8 mouse cellular contexts compared by ENCODE assay signal in genomic region chr11:99041051-99041729, GRCm38 (mm10). TPM values are rescaled to one million over a fixed set of nuclear protein-coding genes. Genes with fewer than 3 reads are reported as not detected.
DNase-seq lines count a peak whose midpoint lies in the region; ATAC-seq and TF ChIP-seq lines count a peak whose summit lies in the region.

Igfbp4 (plus strand) TSS chr11:99041244.

- no peaks in the 10 kb centered on the region for H3K27me3 ChIP-seq in embryonic facial prominence, embryonic 14.5 days (replicated peaks; ENCODE audit: control insufficient read depth, insufficient read depth, low read length)
- H3K27me3 ChIP-seq in liver, adult 2 months (ENCODE audit: control insufficient read depth, insufficient read depth, low read length): no peaks in the 10 kb centered on the region
- H3K27me3 ChIP-seq in midbrain, embryonic 16.5 days (ENCODE audit: control insufficient read depth, insufficient read depth, low read depth, low read length): no peaks in the 10 kb centered on the region
- no peaks in the 10 kb centered on the region for H3K27me3 ChIP-seq in stomach, embryonic 16.5 days (ENCODE audit: control insufficient read depth, insufficient read depth, low read length)

- peak; percentile 80 for ATAC-seq in embryonic facial prominence, embryonic 14.5 days (ENCODE audit: low read depth)
- peak; percentile 51 for ATAC-seq in midbrain, embryonic 16.5 days
- peak; percentile 85 for ATAC-seq in stomach, embryonic 16.5 days (ENCODE audit: insufficient read depth, low FRiP score)

- DNase-seq in urinary bladder, adult 2 months (ENCODE audit: low spot score): peak; percentile 56
- DNase-seq in urinary bladder, postnatal 10 days (ENCODE audit: low spot score): no peak
- DNase-seq in embryonic facial prominence, embryonic 14.5 days (ENCODE audit: low spot score): peak; percentile 93
- DNase-seq in heart, adult 8-10 months (ENCODE audit: low spot score): no peak
- DNase-seq in kidney, adult 18-20 months: peak; percentile 78
- DNase-seq in liver, adult 2 months (ENCODE audit: extremely low read depth, low read depth, low spot score): peak; percentile 75

- peak; percentile 99 for TF ChIP-seq POLR2A in liver, adult 2 months (IDR thresholded peaks at IDR 0.05; ENCODE audit: extremely low read depth, insufficient read depth, low read length)

- no peaks in the 10 kb centered on the region for H3K9me3 ChIP-seq in embryonic facial prominence, embryonic 14.5 days (ENCODE audit: control insufficient read depth, low read length)
- no peaks in the 10 kb centered on the region for H3K9me3 ChIP-seq in midbrain, embryonic 16.5 days (replicated peaks; ENCODE audit: control insufficient read depth, low read length, poor library complexity, severe bottlenecking)
- H3K9me3 ChIP-seq in stomach, embryonic 16.5 days (replicated peaks; ENCODE audit: control insufficient read depth, low read length): no peaks in the 10 kb centered on the region

- H3K9ac ChIP-seq in embryonic facial prominence, embryonic 14.5 days (ENCODE audit: low read depth, low read length): peak within 1 kb of the TSS; percentile 93
- H3K9ac ChIP-seq in liver, adult 2 months (ENCODE audit: low read depth, low read length): peak within 1 kb of the TSS; percentile 99
- peak within 1 kb of the TSS; percentile 79 for H3K9ac ChIP-seq in midbrain, embryonic 16.5 days (ENCODE audit: low read depth, low read length)
- peak within 1 kb of the TSS; percentile 88 for H3K9ac ChIP-seq in stomach, embryonic 16.5 days (ENCODE audit: low read length)

- H3K4me1 ChIP-seq in embryonic facial prominence, embryonic 14.5 days (ENCODE audit: control insufficient read depth, insufficient read depth, low read length): peaks cover 25% of the 10 kb centered on the region; the same call in 1 of the 2 replicates
- peaks cover 11% of the 10 kb centered on the region for H3K4me1 ChIP-seq in liver, adult 2 months (ENCODE audit: control insufficient read depth, insufficient read depth, low read length)
- H3K4me1 ChIP-seq in midbrain, embryonic 16.5 days (ENCODE audit: control insufficient read depth, insufficient read depth, low read length): peaks cover 5% of the 10 kb centered on the region
- peaks cover 27% of the 10 kb centered on the region for H3K4me1 ChIP-seq in stomach, embryonic 16.5 days (ENCODE audit: control insufficient read depth, insufficient read depth, low read length)

- peak within 1 kb of the TSS; percentile 76 for H3K4me3 ChIP-seq in embryonic facial prominence, embryonic 14.5 days (ENCODE audit: low read depth, low read length)
- peak within 1 kb of the TSS; percentile 92 for H3K4me3 ChIP-seq in liver, adult 2 months (ENCODE audit: insufficient read depth, low read depth, low read length)
- peak within 1 kb of the TSS; percentile 53 for H3K4me3 ChIP-seq in midbrain, embryonic 16.5 days (ENCODE audit: low read depth, low read length)
- H3K4me3 ChIP-seq in stomach, embryonic 16.5 days (replicated peaks; ENCODE audit: low read length): peak within 1 kb of the TSS; percentile 61

- peak within 1 kb of the TSS; percentile 93 for H3K27ac ChIP-seq in embryonic facial prominence, embryonic 14.5 days (replicated peaks; ENCODE audit: low read depth, low read length)
- H3K27ac ChIP-seq in liver, adult 2 months (replicated peaks; ENCODE audit: insufficient read depth, low read depth, low read length): peak within 1 kb of the TSS; percentile 98
- H3K27ac ChIP-seq in midbrain, embryonic 16.5 days (ENCODE audit: low read length): peak within 1 kb of the TSS; percentile 53
- H3K27ac ChIP-seq in stomach, embryonic 16.5 days (ENCODE audit: low read length): peak within 1 kb of the TSS; percentile 89

- H3K4me2 ChIP-seq in embryonic facial prominence, embryonic 14.5 days (ENCODE audit: low read depth, low read length): peak within 1 kb of the TSS; percentile 74
- peak within 1 kb of the TSS; percentile 98 for H3K4me2 ChIP-seq in midbrain, embryonic 16.5 days (ENCODE audit: low read length)
- H3K4me2 ChIP-seq in stomach, embryonic 16.5 days (ENCODE audit: low read depth, low read length): peak within 1 kb of the TSS; percentile 92

- no peak for TF ChIP-seq CTCF in liver, adult 2 months (IDR thresholded peaks at IDR 0.05; ENCODE audit: low read depth, low read length)

- peaks cover 11% of the 10 kb centered on the region for H3K79me2 ChIP-seq in liver, adult 2 months (ENCODE audit: control insufficient read depth, insufficient read depth, low read length)

- WGBS in embryonic facial prominence, embryonic 14.5 days: 1% methylated on average over 12 of the region's 63 CpGs
- 2% methylated on average over 61 of the region's 63 CpGs for WGBS in liver, adult 2 months
- whole genome bisulfite sequencing in midbrain, embryonic 16.5 days: 0% methylated on average over 57 of the region's 63 CpGs
- WGBS in stomach, embryonic 16.5 days: under 1% methylated on average over 62 of the region's 63 CpGs

- peaks cover 9% of the 10 kb centered on the region; the same call in 1 of the 2 replicates for H3K36me3 ChIP-seq in embryonic facial prominence, embryonic 14.5 days (ENCODE audit: control insufficient read depth, insufficient read depth, low read length)
- H3K36me3 ChIP-seq in liver, adult 2 months (ENCODE audit: control insufficient read depth, insufficient read depth, low read length): peaks cover 7% of the 10 kb centered on the region; the same call in 1 of the 2 replicates
- no peaks in the 10 kb centered on the region for H3K36me3 ChIP-seq in midbrain, embryonic 16.5 days (ENCODE audit: control insufficient read depth, insufficient read depth, low read length)
- no peaks in the 10 kb centered on the region for H3K36me3 ChIP-seq in stomach, embryonic 16.5 days (ENCODE audit: control insufficient read depth, insufficient read depth, low read length)

RNA-seq across cellular contexts. Expression of gene Igfbp4, which starts in this region (rescaled TPM):
- polyA plus RNA-seq in urinary bladder, adult 2 months (2012; rRNA removed): 248 and 341 TPM in 2 replicates
- polyA plus RNA-seq in embryonic facial prominence, embryonic 14.5 days (2014; fragmentation: Nextera tagmentation; extraction: Ambion mirVana): 966 and 1,068 TPM in 2 replicates
- 10 to 100 TPM; 79.9 to 86.6 (median 84.1) TPM for total RNA-seq in heart, adult 8-10 months (2022)
- total RNA-seq in liver, adult 2 months (2014; rRNA removed): 662 and 813 TPM in 2 replicates
- polyA plus RNA-seq in liver, adult 2 months (2012; rRNA removed): 1,830 and 2,620 TPM in 2 replicates
- polyA plus RNA-seq in midbrain, embryonic 16.5 days (2015; fragmentation: Nextera tagmentation; extraction: Ambion mirVana): 117 and 119 TPM in 2 replicates
- 411 and 440 TPM in 2 replicates for polyA plus RNA-seq in stomach, embryonic 16.5 days (2015; fragmentation: Nextera tagmentation; extraction: Ambion mirVana)

Comparison
In these comparisons a context has a peak if more than half of its experiments do, and no peak if none do; other contexts are left out.
1. DNase-seq: peak in urinary bladder, adult 2 months (single experiment), embryonic facial prominence, embryonic 14.5 days (single experiment), kidney, adult 18-20 months (single experiment) and liver, adult 2 months (single experiment); none in urinary bladder, postnatal 10 days (single experiment) and heart, adult 8-10 months (single experiment).
2. Peak in every context shown above with its lines, with median percentiles within 50 percentile points of each other: ATAC-seq, H3K27ac ChIP-seq, H3K4me2 ChIP-seq, H3K4me3 ChIP-seq and H3K9ac ChIP-seq.